Mouse (Mus musculus): Measurements from ENCODE around the gene Scrn1.

Gene Scrn1

GRCm38 (mm10) chr6:54566546-54566919 lies 244 bp upstream of the Scrn1 start:
- no peak for DNase-seq (ENCODE audit: low spot score)

GRCm38 (mm10) chr6:54565012-54565411 lies 1.3 kb downstream of the Scrn1 start:
- DNase-seq (ENCODE audit: low spot score) = no peak

- no peak for DNase-seq (ENCODE audit: low spot score)
These were observed 1.7 kb downstream of the Scrn1 start for GRCm38 (mm10) chr6:54564506-54564991.

- DNase-seq (ENCODE audit: low spot score) = no peak
These were observed 2.7 kb downstream of the Scrn1 start for GRCm38 (mm10) chr6:54563561-54563960.

- no peak for DNase-seq (ENCODE audit: low spot score)
These were observed 4.1 kb downstream of the Scrn1 start for GRCm38 (mm10) chr6:54562018-54562809.

- DNase-seq (ENCODE audit: low spot score) = no peak
These were observed 7.8 kb downstream of the Scrn1 start for GRCm38 (mm10) chr6:54558466-54558865.

- no peak for DNase-seq (ENCODE audit: low spot score)
These were observed 8.6 kb downstream of the Scrn1 start for GRCm38 (mm10) chr6:54557671-54558070.

GRCm38 (mm10) chr6:54555816-54556215 lies 10.5 kb downstream of the Scrn1 start:
- DNase-seq (ENCODE audit: low spot score) = no peak

GRCm38 (mm10) chr6:54554341-54555110 lies 11.8 kb downstream of the Scrn1 start:
- no peak for DNase-seq (ENCODE audit: low spot score)

- DNase-seq (ENCODE audit: low spot score) = no peak
These were observed 12.7 kb downstream of the Scrn1 start for GRCm38 (mm10) chr6:54553632-54554031.

- no peak for DNase-seq (ENCODE audit: low spot score)
These were observed 13.4 kb downstream of the Scrn1 start for GRCm38 (mm10) chr6:54552721-54553413.

- no peak for DNase-seq (ENCODE audit: low spot score)
These were observed 15.4 kb downstream of the Scrn1 start for GRCm38 (mm10) chr6:54550801-54551323.

GRCm38 (mm10) chr6:54549311-54549710 lies 17.0 kb downstream of the Scrn1 start:
- no peak for DNase-seq (ENCODE audit: low spot score)

- DNase-seq (ENCODE audit: low spot score) = no peak
These were observed 17.8 kb downstream of the Scrn1 start for GRCm38 (mm10) chr6:54548314-54549019.

- DNase-seq (ENCODE audit: low spot score) = no peak
These were observed 22.6 kb downstream of the Scrn1 start for GRCm38 (mm10) chr6:54543646-54544045.

GRCm38 (mm10) chr6:54542836-54543235 lies 23.5 kb downstream of the Scrn1 start:
- DNase-seq (ENCODE audit: low spot score) = no peak

- no peak for DNase-seq (ENCODE audit: low spot score)
These were observed 25.9 kb downstream of the Scrn1 start for GRCm38 (mm10) chr6:54540252-54540887.

GRCm38 (mm10) chr6:54539396-54539795 lies 26.9 kb downstream of the Scrn1 start:
- no peak for DNase-seq (ENCODE audit: low spot score)

GRCm38 (mm10) chr6:54538773-54539173 lies 27.5 kb downstream of the Scrn1 start:
- DNase-seq (ENCODE audit: low spot score) = no peak

- no peak for DNase-seq (ENCODE audit: low spot score)
These were observed 29.2 kb downstream of the Scrn1 start for GRCm38 (mm10) chr6:54537053-54537452.

- no peak for DNase-seq (ENCODE audit: low spot score)
These were observed 30.8 kb downstream of the Scrn1 start for GRCm38 (mm10) chr6:54535485-54535884.

Data from urinary bladder, postnatal 10 days (tissue).